Mouse (Mus musculus) midbrain, embryonic 15.5 days (tissue): Measurements from ENCODE around the gene S1pr5. TPM values are rescaled to one million over a fixed set of nuclear protein-coding genes. Genes with fewer than 3 reads are reported as not detected.

Experiments
- ATAC-seq: fragments of 200-750 bp; cut with Nextera tagmentation; replicated peaks from 2 replicates; pipeline ENCODE4 v1.8.0; 2017; ENCODE audit warnings: moderate TSS enrichment
- H3K27ac ChIP-seq: fragments of 300-500 bp; sonication (generic); 2 replicates; pipeline ENCODE4 v1.5.1; 2015; ENCODE audit warnings: mild to moderate bottlenecking, inconsistent platforms
- H3K27me3 ChIP-seq: fragments of 300-500 bp; sonication (generic); replicated peaks from 2 replicates; pipeline ENCODE4 v1.6.1; 2015; ENCODE audit warnings: inconsistent platforms
- H3K36me3 ChIP-seq: fragments of 300-500 bp; sonication (generic); replicated peaks from 2 replicates; pipeline ENCODE4 v1.6.1; 2015; ENCODE audit warnings: inconsistent platforms
- H3K4me1 ChIP-seq: fragments of 300-500 bp; sonication (generic); 2 replicates; pipeline ENCODE4 v1.6.1; 2015; ENCODE audit warnings: inconsistent platforms
- H3K4me2 ChIP-seq: fragments of 300-500 bp; sonication (generic); 2 replicates; pipeline ENCODE4 v1.6.1; 2015; ENCODE audit warnings: inconsistent platforms, mild to moderate bottlenecking, moderate library complexity
- H3K4me3 ChIP-seq: fragments of 300-500 bp; sonication (generic); 2 replicates; pipeline ENCODE4 v1.5.1; 2015; ENCODE audit warnings: mild to moderate bottlenecking, inconsistent platforms
- H3K9ac ChIP-seq: fragments of 300-500 bp; sonication (generic); 2 replicates; pipeline ENCODE4 v1.6.1; 2015; ENCODE audit warnings: mild to moderate bottlenecking, inconsistent platforms
- H3K9me3 ChIP-seq: fragments of 300-500 bp; sonication (generic); 2 replicates; pipeline ENCODE4 v1.6.1; 2016; ENCODE audit warnings: inconsistent platforms
- WGBS: fragments of 180-500 bp; shearing (Covaris S2); methylation state at CpG from one replicate; pipeline ENCODE4 v1.1.7; 2015; ENCODE audit warnings: mixed read lengths; 5-methylcytosine and 5-hydroxymethylcytosine counted together
- polyA plus RNA-seq: library from polyadenylated mRNA; unstranded; fragments of >200 nt; fragmentation: Nextera tagmentation; extraction: Ambion mirVana; gene quantifications from 2 replicates; pipeline ENCODE4 v1.2.1, GENCODE M21; 2015

S1pr5 gene
- polyA plus RNA-seq, 1 experiment from 2014 or later: 4.2 TPM

- Histone ChIP-seq H3K9me3 (no peaks in the 10 kb centered on the region), H3K4me2 (no peak overlapping the region), H3K9ac (no peak overlapping the region), H3K4me3 (no peak overlapping the region), H3K27me3 (no peaks in the 10 kb centered on the region), H3K27ac (no peak overlapping the region), H3K4me1 (peaks cover 32% of the 10 kb centered on the region), H3K36me3 (no peaks in the 10 kb centered on the region)
- no peak for ATAC-seq
- 73% methylated on average over 4 of the region's 4 CpGs for WGBS
Observed at GRCm38 (mm10) chr9:21194787-21195493, 53.3 kb downstream of the S1pr5 start.

GRCm38 (mm10) chr9:21193786-21194185 is 54.5 kb downstream of the S1pr5 start:
- Histone ChIP-seq H3K4me2 (no peak overlapping the region), H3K27ac (no peak overlapping the region), H3K4me1 (peaks cover 29% of the 10 kb centered on the region), H3K9ac (no peak overlapping the region), H3K4me3 (no peak overlapping the region), H3K9me3 (no peaks in the 10 kb centered on the region), H3K36me3 (no peaks in the 10 kb centered on the region), H3K27me3 (no peaks in the 10 kb centered on the region)
- ATAC-seq: no peak
- WGBS: 90% methylated on average over 3 of the region's 3 CpGs

Other genes with a start within 250 kb of the S1pr5 start
- gene Mrpl4, start 245.7 kb downstream of the S1pr5 start, polyA plus RNA-seq: 93.4 and 110 TPM in 2 replicates
- 3.3 and 3.9 TPM in 2 replicates for gene Icam1, start 232.5 kb downstream of the S1pr5 start, polyA plus RNA-seq
- 0.27 TPM in 2 replicates for gene Icam4, start 219.1 kb downstream of the S1pr5 start, polyA plus RNA-seq
- gene Icam5, start 216.4 kb downstream of the S1pr5 start, polyA plus RNA-seq: 1.8 TPM in 2 replicates
- gene Zglp1, start 181.3 kb downstream of the S1pr5 start, polyA plus RNA-seq: 0.86 and 3.1 TPM in 2 replicates
- 1.9 and 2.4 TPM in 2 replicates for gene Gm49373, start 175.3 kb downstream of the S1pr5 start, polyA plus RNA-seq
- gene Fdx1l, start 174.8 kb downstream of the S1pr5 start, polyA plus RNA-seq: 70.1 and 70.5 TPM in 2 replicates
- 2.2 and 2.3 TPM in 2 replicates for gene Gm38431, start 156.4 kb downstream of the S1pr5 start, polyA plus RNA-seq
- gene Raver1, start 156.4 kb downstream of the S1pr5 start, polyA plus RNA-seq: 35.0 and 36.1 TPM in 2 replicates
- 12.5 TPM in 2 replicates for gene Tyk2, start 117.2 kb downstream of the S1pr5 start, polyA plus RNA-seq
- gene Cdc37, start 98.5 kb downstream of the S1pr5 start, polyA plus RNA-seq: 215 and 226 TPM in 2 replicates
- 42.7 and 44.5 TPM in 2 replicates for gene Pde4a, start 82.7 kb downstream of the S1pr5 start, polyA plus RNA-seq
- gene Keap1, start 9.1 kb downstream of the S1pr5 start, polyA plus RNA-seq: 75.4 and 78.7 TPM in 2 replicates
- 54.7 and 55.7 TPM in 2 replicates for gene Atg4d, start 16.9 kb upstream of the S1pr5 start, polyA plus RNA-seq
- gene Kri1, start 39.5 kb upstream of the S1pr5 start, polyA plus RNA-seq: 17.1 and 20.8 TPM in 2 replicates
- 87.3 and 92.1 TPM in 2 replicates for gene Cdkn2d, start 43.0 kb upstream of the S1pr5 start, polyA plus RNA-seq
- 1.1 and 1.2 TPM in 2 replicates for gene Ap1m2, start 63.9 kb upstream of the S1pr5 start, polyA plus RNA-seq
- 63.3 and 70.0 TPM in 2 replicates for gene Slc44a2, start 72.3 kb upstream of the S1pr5 start, polyA plus RNA-seq
- 246 and 256 TPM in 2 replicates for gene Ilf3, start 119.4 kb upstream of the S1pr5 start, polyA plus RNA-seq
- 59.0 and 59.3 TPM in 2 replicates for gene Qtrt1, start 163.4 kb upstream of the S1pr5 start, polyA plus RNA-seq
- 71.5 and 74.9 TPM in 2 replicates for gene Dnm2, start 176.5 kb upstream of the S1pr5 start, polyA plus RNA-seq